Mouse (Mus musculus) heart, adult 2 months (tissue): ENCODE data around the gene Lrg1.
A peak's percentile ranks its signal among the peaks of the same experiment; 100 is the strongest.

Experiments
- CTCF ChIP-seq: fragments of 200-600 bp; IDR thresholded peaks from 2 replicates; pipeline ENCODE4 v1.8.1; 2022; ENCODE audit warnings: antibody characterized with exemption, mild to moderate bottlenecking, moderate library complexity
- POLR2A ChIP-seq: fragments of 200-500 bp; IDR thresholded peaks from 2 replicates; pipeline ENCODE4 v1.6.1; 2011; ENCODE audit warnings: mild to moderate bottlenecking, low read depth, low read length, control low read depth; ENCODE audit not compliant: insufficient read depth

DNA sequence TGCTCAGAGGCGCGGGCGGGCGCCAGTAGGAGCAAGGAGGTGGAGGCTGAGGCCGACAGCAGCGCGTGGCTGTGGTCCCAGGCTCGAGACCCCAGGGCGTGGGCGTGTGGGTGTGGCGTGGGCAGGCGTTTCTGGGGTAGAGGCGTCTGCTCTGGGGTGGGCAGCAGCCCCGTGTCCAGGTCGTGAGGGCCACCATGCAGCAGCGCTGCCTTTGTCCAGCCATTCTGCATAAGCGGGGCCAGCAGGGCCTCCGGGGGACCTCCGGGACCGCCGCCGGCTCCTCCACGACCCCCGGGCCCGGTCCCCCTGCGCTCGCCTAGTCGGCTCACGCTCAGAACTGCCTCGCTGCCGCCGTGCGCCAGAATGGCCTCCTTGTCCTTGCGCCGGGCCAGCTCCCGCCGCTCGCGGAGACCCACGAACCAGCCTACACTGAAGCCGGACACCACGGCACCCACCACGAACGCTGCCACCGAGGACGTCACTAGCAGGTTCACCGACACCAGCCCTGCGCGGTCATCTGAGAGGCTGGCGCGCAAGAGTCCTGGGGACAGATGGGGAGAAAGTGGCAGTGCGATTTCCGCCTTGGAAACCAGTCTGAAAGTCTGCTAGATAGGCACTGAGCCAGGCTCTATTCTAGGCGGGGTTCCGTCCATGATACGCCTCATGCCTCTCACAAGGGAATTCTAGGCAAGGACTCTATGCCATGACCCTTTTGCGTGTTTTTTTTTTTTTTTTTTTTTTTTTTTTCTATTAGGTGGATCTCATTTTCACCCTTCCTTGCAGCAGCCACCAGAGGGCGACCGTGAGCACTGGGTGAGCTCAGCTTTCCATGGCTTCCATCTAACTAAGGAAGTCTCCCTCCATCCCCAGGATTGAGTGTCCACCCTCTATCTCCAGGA is 2.8 kb upstream of the Lrg1 start:
- TF ChIP-seq POLR2A (peak; percentile 75), CTCF (peak; percentile 87)
